Mouse (Mus musculus): ENCODE results near the gene Gnpnat1. TPM values are rescaled to one million over a fixed set of nuclear protein-coding genes. Genes with fewer than 3 reads are reported as not detected.

Gnpnat1 gene
- polyA plus RNA-seq, 1 experiment from 2014 or later = 30.2 TPM

GRCm38 (mm10) chr14:45350931-45351859 lies 53.5 kb downstream of the Gnpnat1 start, which contains the start of gene Styx:
Gene Styx (plus strand): TSS chr14:45351093.
- under 1% methylated on average over 82 of the region's 93 CpGs for WGBS (ENCODE audit: insufficient replicate concordance)
- Histone ChIP-seq H3K27ac (replicated peaks) (peak within 1 kb of the TSS; percentile 74), H3K36me3 (replicated peaks) (peaks cover 20% of the 10 kb centered on the region), H3K27me3 (no peaks in the 10 kb centered on the region), H3K4me2 (peak within 1 kb of the TSS; percentile 93), H3K4me1 (replicated peaks) (peaks cover 17% of the 10 kb centered on the region), H3K4me3 (replicated peaks) (peak within 1 kb of the TSS; percentile 83), H3K9me3 (replicated peaks) (no peaks in the 10 kb centered on the region), H3K9ac (peak within 1 kb of the TSS; percentile 86)
- ATAC-seq (ENCODE audit: insufficient read depth) = peak; percentile 99

DNA sequence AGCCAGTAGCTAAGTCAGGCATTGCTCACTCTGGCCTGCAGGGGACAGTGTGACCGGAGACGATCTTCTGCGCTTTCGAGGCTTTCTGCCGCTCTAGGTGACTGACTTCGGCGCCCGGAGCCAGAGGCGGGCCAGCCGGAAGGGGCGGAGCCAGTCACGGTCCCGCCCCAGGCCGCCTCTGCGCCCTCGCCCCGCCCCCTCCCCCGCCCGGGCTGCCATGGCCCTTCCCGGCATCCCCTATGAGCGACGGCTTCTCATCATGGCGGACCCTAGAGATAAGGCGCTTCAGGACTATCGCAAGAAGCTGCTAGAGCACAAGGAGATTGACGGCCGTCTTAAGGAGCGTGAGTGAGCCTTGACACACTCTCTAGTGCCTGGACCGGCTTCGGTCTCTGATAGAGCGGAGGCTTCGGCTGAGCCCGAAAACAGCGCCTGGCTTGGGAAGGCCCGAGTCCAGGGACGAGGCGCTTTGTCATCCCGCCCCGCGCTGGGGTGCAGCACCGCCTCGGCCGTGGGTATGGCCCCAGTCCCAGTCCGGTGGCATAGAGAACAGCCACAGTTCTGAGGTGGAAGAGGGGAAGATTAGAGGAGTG lies 75.0 kb downstream of the Gnpnat1 start, which contains the start of gene Psmc6:
Gene Psmc6 (plus strand): TSS at position 200 of the 593 bp plus-strand sequence.
- WGBS (ENCODE audit: insufficient replicate concordance) = under 1% methylated on average over 44 of the region's 44 CpGs
- Histone ChIP-seq H3K27me3 (no peaks in the 10 kb centered on the region), H3K9me3 (replicated peaks) (no peaks in the 10 kb centered on the region), H3K4me1 (replicated peaks) (peaks cover 31% of the 10 kb centered on the region), H3K4me3 (replicated peaks) (peak within 1 kb of the TSS; percentile 98), H3K27ac (replicated peaks) (peak within 1 kb of the TSS; percentile 98), H3K4me2 (peak within 1 kb of the TSS; percentile 77), H3K36me3 (replicated peaks) (peaks cover 32% of the 10 kb centered on the region), H3K9ac (peak within 1 kb of the TSS; percentile 95)
- ATAC-seq (ENCODE audit: insufficient read depth) = peak; percentile 92

- no peaks in the 10 kb centered on the region for H3K9me3 ChIP-seq (replicated peaks)
- H3K4me3 ChIP-seq (replicated peaks) = peak overlapping the region; percentile 98
- H3K9ac ChIP-seq = peak overlapping the region; percentile 53
- peaks cover 31% of the 10 kb centered on the region for H3K4me1 ChIP-seq (replicated peaks)
- H3K27ac ChIP-seq (replicated peaks) = peak overlapping the region; percentile 98
- ATAC-seq (ENCODE audit: insufficient read depth) = peak; percentile 1; the same call in 1 of the 2 replicates
- WGBS (ENCODE audit: insufficient replicate concordance) = 8% methylated on average over 8 of the region's 8 CpGs
- H3K36me3 ChIP-seq (replicated peaks) = peaks cover 28% of the 10 kb centered on the region
- H3K27me3 ChIP-seq = no peaks in the 10 kb centered on the region
- peak overlapping the region; percentile 77 for H3K4me2 ChIP-seq
Measured at GRCm38 (mm10) chr14:45329018-45329588, 75.6 kb downstream of the Gnpnat1 start.

- Histone ChIP-seq H3K4me3 (replicated peaks) (no peak overlapping the region), H3K9ac (no peak overlapping the region), H3K27me3 (no peaks in the 10 kb centered on the region), H3K36me3 (replicated peaks) (peaks cover 21% of the 10 kb centered on the region), H3K4me1 (replicated peaks) (peaks cover 37% of the 10 kb centered on the region), H3K4me2 (no peak overlapping the region), H3K27ac (replicated peaks) (no peak overlapping the region), H3K9me3 (replicated peaks) (no peaks in the 10 kb centered on the region)
- ATAC-seq (ENCODE audit: insufficient read depth) = no peak
- WGBS (ENCODE audit: insufficient replicate concordance) = 56% methylated on average over 4 of the region's 4 CpGs
Measured at GRCm38 (mm10) chr14:45328072-45328713, 76.5 kb downstream of the Gnpnat1 start.

Small RNA genes lying within 50 kb of the gene (microRNA-seq; reads per million reads assigned to microRNA genes)
- not detected for gene Gm25353

Other genes with a start within 250 kb of the Gnpnat1 start
- gene Gpr137c, start 185.2 kb downstream of the Gnpnat1 start, polyA plus RNA-seq (2015; fragmentation: Nextera tagmentation; extraction: Ambion mirVana) = 0.24 and 0.37 TPM in 2 replicates
- gene Txndc16, start 184.6 kb downstream of the Gnpnat1 start, polyA plus RNA-seq (2015; fragmentation: Nextera tagmentation; extraction: Ambion mirVana) = 2.2 and 2.3 TPM in 2 replicates
- 30.3 and 37.5 TPM in 2 replicates for gene Ero1l, start 86.1 kb downstream of the Gnpnat1 start, polyA plus RNA-seq (2015; fragmentation: Nextera tagmentation; extraction: Ambion mirVana)
- gene Psmc6, start 75.1 kb downstream of the Gnpnat1 start, polyA plus RNA-seq (2015; fragmentation: Nextera tagmentation; extraction: Ambion mirVana) = 69.2 and 84.9 TPM in 2 replicates
- 16.2 TPM in 2 replicates for gene Styx, start 53.8 kb downstream of the Gnpnat1 start, polyA plus RNA-seq (2015; fragmentation: Nextera tagmentation; extraction: Ambion mirVana)
- 31.1 and 32.9 TPM in 2 replicates for gene Fermt2, start 125.2 kb upstream of the Gnpnat1 start, polyA plus RNA-seq (2015; fragmentation: Nextera tagmentation; extraction: Ambion mirVana)